Mouse (Mus musculus) ovary, adult 18-20 months (tissue): ENCODE data around the gene Adamtsl5.
A peak's percentile ranks its signal among the peaks of the same experiment; 100 is the strongest.
"Not testable (repeated sequence)": the region's sequence is repeated elsewhere in the genome, so short reads cannot be mapped to it uniquely, and the experiment has no call there.

Source experiments
- DNase-seq: peaks from one replicate; pipeline ENCODE4 v3.0.0; 2022; ENCODE audit warnings: low spot score, mixed read lengths

Adamtsl5 gene

DNA sequence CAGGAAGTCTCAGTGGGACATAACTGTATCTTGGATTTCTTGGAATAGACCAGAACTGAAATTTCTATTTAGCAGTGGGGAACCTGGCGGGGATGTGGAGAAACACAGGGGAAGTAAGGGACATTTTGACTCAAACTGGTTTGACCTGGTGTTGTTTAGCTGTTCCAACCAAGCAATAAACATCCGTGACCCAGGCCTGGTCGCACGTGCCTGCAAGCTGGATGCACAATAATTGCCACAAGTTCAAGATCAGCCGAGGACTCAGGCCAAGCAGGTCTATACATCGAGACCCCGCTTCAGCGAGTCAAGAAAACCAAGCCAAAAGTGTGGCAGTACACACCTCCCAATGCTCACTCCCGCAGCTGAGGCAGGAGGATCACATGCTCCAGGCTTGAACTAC is 23.8 kb upstream of the Adamtsl5 start:
- no peak for DNase-seq

DNA sequence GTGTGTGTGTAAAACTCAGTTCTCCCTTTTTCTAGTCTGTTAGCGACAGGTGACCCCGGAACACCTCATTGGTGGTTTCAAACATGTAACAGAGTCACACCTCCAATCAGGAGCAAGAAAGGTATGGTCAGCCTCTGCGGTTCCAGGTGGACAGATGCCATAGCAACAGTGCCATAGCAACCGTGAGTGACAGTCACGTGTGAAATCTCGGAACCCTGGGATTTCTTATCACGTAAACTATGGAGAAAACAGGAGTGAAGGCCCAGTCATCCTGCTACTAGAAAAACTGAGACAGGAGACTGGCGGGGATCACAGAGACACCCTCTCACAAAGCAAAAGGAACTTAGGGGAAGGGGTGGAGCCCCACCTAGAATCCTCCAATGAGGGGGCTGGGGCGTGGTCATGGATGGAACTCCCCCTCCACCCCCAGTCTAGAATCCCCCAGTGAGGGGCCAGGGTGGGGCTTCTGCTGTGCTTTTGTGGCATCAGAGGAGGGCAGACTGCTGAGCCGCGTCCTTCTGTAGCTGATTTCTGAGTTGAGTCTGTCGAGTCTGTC is 23.3 kb upstream of the Adamtsl5 start:
- no peak for DNase-seq

DNA sequence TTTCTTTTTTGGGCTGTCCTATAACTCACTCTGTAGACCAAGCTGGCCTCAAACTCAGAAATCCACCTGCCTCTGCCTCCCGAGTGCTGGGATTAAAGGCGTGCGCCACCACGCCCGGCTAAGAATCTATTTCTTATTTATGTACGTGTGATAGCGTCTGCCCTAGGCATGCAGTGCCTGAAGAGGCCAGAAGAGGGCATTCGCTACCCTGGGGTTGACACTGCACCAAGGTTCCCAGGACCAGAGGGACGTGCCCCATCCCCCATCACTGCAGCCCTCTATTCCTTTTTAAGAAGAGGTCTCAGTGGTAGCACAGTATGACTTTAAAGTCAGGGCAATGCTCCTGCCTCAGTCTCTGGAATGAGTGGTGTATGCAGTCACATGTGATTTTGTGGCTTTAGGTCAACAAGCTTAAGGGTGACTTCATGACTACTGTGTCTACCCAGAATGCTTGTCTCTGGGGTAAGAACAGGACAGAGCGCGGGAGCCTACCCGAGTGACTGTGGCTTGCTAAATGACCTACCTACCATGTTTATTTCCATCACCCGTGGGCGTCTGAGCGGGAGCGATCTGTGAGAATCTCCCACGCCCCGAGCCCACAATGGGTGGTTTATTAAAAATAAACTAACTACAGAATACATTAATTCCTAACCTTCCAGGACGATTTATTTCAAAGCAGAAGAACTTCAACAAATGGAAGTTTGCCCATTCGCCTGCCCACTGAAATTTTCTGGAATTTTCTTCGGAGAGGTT is 22.0 kb upstream of the Adamtsl5 start:
- DNase-seq = no peak

DNA sequence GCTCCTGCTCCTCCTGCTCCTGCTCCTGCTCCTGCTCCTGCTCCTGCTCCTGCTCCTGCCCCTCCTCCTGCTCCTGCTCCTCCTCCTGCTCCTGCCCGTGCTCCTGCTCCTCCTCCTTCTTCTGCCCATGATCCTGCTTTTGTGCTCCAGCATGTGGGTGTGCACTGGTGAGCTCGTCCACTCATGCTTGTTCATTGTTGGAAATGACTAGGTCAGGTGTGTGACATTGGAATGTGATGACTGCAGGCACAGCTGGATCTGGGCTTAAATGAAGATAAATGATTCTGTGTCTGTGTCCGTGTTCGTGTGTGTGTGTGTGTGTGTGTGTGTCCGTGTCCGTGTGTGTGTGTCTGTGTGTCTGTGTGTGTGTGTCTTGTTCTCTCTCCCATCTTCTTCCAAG is 20.2 kb upstream of the Adamtsl5 start:
- no peak for DNase-seq

DNA sequence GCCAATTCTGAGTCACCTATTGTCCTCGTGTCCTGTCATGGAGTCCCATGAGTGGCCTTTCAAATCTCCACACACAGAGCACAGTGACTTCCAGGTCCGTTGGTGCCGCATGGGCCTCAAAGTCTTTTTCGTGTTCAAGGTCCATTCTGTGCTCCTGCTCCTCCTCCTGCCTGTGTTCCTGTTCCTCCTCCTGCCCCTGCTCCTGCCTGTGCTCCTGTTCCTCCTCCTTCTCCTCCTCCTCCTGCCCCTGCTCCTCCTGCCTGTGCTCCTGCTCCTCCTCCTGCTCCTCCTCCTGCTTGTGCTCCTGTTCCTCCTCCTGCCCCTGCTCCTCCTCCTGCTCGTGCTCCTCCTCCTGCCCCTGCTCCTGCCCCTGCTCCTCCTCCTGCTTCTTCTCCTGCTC is 19.7 kb upstream of the Adamtsl5 start:
- DNase-seq = no peak

DNA sequence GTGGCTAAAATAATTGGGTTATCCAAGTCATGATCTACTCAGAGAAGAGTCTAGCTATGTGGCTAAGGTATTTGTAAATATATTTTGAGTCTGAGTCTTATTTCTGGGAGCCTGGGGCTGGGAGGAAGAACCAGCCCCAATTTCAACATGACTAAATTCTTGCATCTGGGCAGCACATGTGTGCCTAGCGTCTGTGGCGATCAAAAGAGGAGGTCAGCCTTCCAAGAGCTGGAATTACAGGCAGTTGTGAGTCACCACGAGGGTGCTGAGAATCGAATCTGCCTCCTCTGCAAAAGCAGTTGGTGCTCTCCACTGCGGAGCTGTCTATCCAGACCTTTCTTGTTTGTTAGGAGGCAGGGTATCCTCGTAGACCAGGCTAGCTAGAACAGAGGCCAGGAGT is 17.5 kb upstream of the Adamtsl5 start:
- no peak for DNase-seq

DNA sequence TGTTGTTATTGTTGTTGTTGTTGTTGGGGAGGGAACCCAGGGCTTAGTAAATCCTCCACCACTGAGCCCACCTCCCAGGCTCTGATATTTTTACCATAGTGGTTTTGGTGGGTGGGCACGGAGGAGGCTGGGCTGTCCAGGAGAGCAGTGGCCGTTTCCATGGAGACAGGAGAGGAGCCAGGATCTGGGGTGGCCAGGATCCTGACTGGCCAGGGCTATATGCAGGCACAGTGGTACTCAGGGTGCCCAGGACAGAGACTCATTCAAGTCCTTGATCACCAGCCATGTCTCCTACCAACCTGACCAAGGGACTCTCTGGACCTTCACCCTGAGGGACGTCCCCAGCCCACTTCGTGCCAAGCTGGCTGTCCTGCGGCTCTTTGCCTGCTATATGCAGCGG is 15.5 kb upstream of the Adamtsl5 start:
- no peak for DNase-seq

DNA sequence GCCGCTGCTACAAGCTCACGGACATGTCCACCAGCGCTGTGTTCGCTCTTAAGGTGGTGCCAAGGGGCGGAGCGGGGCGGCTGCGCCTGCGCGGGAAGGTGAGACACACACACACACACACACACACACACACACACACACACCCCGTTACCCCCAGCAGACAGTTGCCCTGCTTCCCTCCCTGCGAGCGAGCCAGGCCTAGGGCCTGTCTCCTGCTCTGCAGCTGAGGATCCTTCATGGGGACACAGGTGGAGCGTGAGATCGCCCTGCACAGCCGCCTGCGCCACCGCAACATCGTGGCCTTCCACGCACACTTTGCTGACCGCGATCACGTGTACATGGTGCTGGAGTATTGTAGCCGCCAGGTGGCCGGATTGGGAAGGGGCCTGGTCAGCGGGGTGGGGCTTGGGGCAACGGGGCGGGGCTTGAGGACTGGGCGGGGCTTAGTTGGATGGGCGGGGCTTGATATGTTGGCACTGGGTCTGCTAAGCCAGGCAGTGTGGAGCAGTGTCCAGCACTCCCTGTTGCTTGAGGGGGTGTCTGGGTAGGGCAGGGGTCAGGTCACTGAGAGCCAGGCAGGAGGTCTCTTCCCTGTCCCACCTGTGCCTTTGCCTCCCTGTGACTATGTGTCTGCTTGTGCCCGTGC is 9.9 kb upstream of the Adamtsl5 start:
- no peak for DNase-seq

DNA sequence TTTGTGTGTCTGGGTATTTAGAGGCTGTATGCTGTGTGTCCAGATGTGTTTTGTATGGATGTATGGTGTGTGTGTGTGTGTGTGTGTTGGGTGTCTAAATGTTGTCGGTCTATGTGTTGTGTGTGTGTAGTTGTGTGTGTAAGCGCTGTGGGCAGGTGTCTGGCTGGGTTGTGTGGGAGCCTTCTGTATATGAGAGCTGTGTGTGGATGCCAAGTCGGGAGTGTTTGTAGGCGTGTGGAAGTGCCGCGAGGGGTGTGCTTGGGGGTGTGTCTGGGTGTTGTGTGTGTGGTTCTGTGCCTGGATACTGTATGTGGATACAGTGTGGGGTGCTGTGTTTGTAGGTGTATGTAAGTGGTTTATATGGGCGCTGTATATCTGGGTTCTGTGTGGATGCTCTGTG is 9.1 kb upstream of the Adamtsl5 start:
- no peak for DNase-seq

DNA sequence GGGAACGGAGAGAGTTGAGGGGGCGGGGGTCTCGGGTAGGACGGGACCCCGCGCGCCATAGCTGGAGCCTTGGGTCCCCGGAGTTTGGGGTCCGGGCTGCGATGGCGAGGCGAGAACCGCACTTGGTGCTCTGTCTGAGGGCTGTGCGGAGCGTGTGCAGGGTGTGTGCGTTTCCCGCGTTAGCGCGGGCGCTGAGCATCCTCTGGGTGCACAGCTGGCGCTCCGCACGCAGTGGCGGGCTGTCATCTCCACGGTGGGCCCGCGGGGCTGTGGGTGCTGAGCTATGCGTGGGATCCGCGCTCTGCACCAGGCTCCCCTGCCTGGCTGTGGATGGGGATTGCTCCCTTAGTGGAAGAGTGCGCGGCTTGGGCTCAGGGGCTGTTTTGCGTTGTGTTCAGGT is 8.5 kb upstream of the Adamtsl5 start:
- no peak for DNase-seq

DNA sequence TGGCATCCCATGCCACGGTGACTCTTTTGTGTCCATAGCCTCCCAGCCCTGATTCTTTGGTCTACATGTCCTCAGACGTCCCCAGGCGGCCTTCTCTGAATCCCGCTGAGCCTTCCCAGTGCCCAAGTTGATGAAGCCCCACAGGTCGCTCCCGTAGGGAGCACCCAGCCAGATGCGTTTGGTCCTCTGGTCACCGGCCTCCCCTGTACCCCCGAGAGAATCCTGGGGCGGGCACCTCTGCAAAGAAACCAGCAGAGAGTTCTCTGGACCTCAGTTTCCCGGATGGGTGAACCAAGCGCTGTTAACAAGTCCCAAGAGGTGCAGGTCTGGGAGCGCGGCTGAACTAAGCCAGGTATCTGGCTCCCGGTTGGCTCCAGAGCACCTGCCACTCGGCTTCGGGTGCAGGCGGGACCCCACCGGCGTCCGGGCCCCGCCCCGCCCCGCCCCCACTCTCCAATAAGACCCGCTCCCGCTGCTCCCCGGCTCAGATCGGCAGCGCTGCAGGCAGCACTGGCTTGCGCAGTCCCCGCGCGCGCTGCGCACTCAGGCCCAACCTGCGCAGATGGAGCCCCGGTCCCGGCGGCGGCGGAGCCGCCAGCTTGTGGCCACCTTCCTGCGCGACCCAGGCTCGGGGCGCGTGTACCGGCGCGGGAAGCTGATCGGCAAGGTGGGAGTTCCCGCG is 7.9 kb upstream of the Adamtsl5 start, which contains the start of gene Plk5:
Gene Plk5, plus strand, starts transcription at position 459 of the 682 bp plus-strand sequence.
- DNase-seq = no peak

DNA sequence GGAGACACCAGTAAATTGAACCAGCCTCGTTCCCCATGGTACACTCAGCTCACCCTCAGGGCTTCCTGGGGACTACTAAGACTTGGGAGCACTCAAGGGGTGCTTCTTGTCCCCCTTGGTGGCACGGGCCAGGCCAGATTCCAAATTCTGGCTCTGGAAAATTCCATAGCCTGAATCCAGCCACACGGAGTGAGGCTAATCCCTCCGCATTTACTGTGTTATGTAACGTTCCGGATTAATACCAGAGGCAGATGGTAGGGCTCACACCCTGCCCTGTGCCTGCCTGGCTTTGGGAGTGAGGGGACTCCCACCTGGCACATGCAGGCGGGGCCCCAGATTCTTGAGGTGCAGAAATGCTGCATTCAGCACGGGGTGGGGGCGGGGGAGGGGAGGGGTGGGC is 7.2 kb upstream of the Adamtsl5 start:
- no peak for DNase-seq

DNA sequence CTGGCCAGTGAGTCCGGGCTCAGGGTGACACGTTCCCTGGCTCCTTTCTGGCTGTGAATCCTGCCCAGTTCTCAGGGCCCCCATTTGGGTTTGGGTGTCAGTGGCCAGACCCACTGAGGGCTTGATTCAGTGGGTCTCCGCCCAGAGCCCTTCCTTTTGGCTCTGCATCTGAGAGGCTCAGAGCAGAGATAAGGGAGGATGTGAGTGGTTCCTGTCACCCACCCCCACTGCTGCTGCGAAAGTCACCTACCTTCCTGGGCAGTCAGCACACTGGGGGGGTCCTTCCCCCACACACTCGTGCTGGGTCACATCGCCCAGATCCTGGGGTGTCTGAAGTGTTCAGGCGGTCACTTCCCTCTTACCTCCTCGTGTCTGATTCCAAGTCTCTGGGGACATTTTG is 4.5 kb upstream of the Adamtsl5 start:
- no peak for DNase-seq

DNA sequence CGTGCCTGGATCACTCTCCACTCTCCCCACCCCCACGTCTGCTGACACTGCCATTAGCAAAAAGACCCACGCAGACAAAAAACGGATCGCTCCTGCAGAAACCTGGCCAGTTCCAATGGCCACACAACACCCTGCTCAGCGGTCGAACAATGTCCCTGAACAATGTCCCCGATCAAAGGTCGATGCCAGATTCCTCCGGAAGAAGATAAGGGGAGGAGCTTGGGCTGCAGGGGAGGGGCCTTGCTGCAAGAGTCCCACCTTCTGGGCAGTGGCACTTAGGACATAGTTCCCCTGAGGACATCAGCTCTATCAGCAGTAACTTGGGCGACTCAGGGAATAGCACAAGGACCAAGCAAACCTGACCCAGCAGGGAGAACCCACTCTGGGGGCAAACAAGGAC is 3.7 kb upstream of the Adamtsl5 start:
- DNase-seq = no peak

DNA sequence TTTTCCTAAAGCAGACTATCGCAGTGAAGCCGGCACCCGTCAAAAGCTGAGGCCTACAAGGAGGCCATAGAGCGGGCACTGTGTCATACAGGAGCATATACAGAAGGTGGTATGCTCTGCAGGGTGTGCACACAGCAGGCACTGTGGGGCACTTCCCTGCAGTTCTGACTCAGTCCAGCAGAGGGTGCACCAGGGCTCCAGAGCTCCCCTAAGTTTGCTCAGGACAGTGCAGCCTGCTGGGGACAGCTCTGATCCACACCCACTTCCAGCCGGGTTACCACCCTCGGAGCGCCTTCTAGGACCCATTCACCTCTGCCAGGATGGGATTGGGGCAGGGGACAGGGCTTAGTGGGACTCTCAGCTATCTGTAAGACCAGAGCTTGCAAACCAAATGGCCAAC is 2.1 kb upstream of the Adamtsl5 start:
- peak; percentile 51 for DNase-seq

DNA sequence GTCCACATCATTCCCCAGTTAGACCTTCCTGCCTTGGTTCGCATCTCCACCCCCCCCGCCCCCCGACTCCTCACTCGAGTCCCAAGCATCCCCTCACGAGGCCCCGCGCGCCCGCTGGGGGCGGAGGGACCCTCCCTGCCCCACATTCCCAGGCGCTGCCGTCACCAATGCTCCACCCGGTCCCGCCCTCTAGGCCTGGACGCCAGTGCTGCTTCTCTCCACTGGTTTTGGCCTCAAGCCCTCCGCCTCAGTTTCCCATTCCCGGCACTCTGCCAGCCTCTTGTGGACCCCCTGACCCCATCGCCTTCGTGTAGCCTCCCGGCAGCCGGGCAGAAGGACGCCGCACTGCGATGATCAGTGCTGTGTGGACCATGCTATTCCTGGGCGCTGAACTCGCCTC is 769 bp upstream of the Adamtsl5 start:
- no peak for DNase-seq

DNA sequence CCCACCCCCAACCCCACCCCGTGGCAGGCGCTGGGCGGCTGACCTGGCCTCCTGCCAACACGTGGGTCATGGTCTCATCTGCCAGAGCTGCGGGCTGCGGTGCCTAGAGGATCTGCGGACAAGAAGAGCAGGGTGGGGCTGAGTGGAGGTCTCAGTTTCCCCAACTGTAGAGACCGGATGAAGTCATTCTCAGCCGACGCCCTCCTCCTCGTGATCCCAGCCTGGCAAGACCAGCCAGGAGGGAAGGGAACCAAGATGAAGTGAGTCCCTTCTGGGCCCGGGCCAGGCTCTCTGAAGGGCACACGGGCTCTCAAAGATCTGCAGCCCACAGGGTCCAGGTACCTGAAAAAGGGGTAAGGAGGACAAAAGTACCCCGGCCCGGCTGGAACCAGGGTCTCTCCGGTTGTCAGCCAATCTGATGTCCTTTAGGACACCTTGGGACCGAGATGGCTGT is 671 bp downstream of the Adamtsl5 start:
- no peak for DNase-seq

DNA sequence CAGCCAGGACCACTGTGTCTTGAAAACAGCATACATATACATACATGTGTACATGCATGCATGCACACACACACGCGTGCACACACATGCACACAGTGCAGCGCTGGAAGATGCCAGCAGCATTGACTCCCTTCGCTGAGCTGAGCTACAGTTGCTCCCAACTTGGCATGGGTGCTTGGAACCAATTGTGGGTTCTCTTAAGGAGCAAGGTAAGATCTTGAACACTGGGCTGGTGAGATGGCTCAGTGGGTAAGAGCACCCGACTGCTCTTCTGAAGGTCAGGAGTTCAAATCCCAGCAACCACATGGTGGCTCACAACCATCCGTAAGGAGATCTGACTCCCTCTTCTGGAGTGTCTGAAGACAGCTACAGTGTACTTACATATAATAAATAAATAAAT is 2.3 kb downstream of the Adamtsl5 start:
- not testable (repeated sequence) for DNase-seq

DNA sequence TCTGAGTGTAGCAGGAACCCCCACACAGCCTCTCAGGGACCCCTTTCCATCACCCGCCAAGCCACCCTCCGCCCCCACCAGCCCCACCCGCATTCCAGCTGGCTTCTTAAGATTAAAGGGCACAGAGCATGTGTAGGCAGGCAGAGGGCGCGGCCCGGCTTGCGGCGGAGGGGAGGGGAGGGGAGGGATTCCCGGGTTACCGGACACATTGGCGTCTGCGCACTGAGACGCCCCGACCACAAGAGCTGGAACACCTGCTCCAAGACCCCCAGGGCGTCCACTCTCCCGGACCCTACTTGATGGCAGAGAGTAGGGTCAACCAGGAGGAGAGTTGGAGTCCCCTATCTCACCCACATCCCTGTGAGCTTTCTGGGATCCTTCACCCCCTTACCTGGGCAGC is 3.1 kb downstream of the Adamtsl5 start:
- DNase-seq = no peak

DNA sequence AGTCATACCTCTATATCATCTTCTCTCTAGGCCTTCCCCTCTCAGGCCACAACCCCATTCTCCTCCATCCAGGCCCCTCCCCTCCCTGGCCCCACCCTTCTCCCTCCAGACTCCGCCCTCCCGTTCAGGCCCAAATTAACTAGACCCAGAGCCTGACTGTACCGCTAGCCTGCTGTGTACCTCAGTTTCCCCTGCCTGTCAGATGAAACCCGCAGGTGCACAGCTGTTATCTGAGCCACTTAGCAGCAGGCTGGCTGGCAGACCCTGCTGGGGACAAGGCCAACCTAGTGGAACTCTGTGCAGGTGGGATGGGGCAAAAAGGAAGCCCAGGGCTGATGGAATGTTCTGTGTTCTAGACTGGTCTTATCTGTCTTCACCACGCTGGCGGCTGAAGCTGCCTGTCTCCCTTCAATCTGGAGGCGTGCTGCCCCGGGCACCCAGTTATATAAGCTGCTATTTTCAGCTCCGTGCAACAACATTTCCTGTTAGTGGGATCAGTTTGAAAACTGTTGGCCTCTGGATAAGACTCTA is 4.0 kb downstream of the Adamtsl5 start:
- DNase-seq = no peak

DNA sequence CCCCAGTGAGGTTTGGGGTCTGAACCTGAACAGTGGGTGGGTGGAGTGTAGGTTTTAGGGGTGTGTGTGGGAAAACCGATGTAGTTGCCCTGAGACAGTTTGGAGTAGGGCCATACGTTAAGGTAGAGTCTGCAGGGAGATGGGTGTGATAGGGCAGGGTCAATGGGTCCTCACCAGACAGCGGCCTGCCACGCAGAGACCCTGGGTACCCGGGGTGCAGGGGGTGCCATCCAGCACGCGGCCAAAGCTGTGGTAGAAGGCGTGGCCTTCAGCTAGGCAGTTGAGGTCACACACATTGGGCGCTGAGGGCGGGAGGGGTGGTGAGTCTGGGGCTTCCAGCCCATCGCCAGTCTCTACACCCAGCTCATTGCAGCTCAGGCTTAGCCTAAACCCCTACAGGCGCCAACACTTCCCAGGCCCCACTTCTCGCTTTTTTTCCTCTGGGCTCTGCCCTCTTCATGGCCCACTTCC is 4.8 kb downstream of the Adamtsl5 start:
- DNase-seq = no peak

DNA sequence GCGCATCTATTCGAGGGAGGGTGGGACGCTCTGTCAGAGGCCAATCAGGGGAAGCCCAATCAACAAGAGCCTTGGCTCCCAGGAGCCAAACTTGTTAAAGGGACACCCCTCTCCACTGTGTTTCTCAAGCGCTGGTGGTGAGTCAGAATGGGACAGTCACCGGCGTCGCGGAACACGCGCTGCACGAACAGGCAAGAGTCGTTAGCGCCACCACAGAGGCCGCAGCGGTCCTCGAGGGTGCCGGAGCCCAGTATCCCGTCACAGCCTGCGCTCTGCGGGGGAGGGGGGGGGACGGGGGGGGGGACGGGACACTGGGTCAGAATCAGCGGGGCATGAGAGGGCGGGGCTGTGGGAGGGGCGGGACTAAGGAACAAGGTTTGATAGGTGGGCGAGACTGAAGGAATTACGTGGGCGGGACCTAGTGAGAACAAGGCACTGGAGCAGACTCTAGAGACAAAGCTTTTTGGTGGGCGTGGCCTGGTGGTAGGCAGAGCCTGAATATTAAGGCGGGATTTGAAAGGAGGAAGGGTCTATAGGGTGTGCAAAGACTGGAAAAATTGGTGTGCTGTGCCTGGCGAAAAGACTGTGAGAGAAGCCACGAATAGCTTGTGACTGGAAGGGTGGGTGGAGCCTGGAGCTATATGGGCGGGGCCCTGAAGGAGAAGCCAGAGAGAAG is 5.3 kb downstream of the Adamtsl5 start:
- DNase-seq = no peak
